Mouse (Mus musculus) cerebellum, adult 8-10 months (tissue): Measurements from ENCODE around the gene Gal.

Experiments used
- DNase-seq: peaks from one replicate; pipeline ENCODE4 v3.0.0; 2022

The Gal gene

DNA sequence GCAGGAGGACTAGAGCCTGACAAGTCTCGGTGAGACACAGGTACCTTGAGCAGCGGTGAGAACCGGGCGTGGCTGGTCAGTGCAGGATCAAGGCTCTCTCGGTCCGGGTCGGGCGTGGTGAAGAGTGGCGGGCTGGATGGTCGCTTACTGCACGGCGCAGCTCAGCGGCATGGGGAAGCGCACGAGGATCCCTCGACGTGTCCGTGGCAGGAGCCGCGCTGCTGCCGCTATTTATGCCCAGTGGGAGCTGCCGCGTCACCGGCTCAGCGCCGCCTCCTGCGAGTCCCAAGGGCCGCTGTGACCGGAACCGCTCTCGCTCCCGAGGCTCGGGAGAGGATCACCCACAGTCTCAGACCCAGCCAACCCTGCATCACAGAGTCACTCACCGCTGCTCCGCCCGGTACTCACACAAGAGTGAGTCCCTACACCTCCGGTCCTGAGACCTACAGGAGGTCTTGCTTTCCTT is at the start of gene Gal:
TSS of gene Gal (minus strand) at position 277 of the 466 bp plus-strand sequence.
- DNase-seq = no peak

DNA sequence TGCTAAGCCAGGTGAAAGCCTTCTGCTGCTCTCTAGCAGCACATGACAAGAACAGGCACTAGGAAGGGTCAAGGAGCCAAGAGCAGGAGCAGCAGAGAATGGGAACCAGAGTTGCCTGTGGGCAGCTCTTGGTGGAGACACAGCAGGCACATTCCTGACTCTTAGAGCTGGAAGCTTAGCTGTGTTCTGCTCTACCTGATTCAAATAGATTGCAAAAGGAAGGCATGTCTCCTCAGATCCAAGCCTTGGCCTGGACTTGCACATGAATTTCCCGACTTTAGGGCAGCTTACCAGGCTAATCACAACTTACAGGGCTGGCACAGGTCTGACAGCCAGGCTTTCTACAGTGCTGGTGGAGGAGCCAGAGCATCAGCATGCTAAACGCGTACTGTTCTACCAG is 45.6 kb upstream of the Gal start:
- no peak for DNase-seq

GRCm38 (mm10) chr19:3458331-3459099 is 44.2 kb upstream of the Gal start:
- DNase-seq = no peak

DNA sequence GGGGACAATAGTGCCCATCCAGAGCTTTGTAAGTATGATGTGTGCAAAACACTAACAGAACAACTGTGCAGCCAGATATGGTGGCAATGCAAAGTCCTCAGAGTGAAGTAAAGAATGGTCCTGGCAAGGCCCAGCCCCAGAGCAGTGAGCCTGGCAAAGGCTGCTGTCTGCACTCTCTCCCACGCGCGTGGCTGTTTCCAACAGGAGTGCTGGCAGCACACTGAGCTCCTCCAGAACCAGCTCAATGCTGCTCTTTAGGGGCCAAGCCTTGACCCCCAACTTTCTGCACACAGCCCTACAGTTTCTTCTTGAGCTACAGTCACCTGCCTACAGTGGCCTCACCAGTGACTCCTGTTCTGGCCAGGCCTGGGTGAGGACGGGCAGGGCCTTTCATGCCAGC is 43.4 kb upstream of the Gal start:
- no peak for DNase-seq

GRCm38 (mm10) chr19:3451649-3452048 is 37.3 kb upstream of the Gal start:
- DNase-seq = no peak

DNA sequence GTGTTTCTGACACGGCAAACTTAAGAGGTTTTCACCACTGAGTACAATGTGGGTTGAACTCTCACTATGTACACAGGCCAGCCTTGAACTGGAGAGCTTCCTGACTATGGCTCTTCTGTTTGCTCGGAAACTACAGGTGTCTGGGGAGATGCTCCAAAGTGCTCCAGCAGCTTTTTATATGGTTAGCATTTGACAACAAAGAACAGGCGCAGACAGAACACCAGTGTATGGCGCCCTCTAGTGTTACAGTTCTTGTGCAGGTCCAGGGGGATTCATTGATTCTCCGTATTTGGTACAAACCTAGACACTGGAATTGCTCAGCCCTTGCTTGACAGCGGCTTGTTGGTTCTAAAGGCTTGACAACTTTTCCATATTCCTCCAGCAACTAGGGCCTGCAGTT is 36.8 kb upstream of the Gal start:
- peak; percentile 49 for DNase-seq

- DNase-seq = no peak
Measured at GRCm38 (mm10) chr19:3450714-3451113, 36.4 kb upstream of the Gal start.

DNA sequence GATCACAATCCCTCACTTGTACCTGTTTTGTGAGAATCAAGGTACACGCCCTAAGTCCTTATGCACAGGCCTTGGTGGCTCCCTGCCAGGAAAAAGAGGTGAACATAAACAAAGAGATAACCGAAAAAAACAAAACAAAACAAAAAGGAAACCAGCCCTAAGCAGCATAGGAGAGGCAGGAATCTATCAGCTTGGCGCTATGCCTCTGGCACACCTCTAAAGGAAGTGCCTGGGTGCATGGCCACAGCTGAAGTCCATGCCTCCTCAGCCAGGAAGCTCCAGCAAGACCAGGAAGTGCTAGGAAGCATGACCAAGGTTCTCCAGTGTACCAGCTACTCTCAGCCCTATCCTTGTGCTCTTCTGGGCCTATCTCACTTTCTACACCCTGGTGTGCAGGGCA is 34.9 kb upstream of the Gal start:
- no peak for DNase-seq

DNA sequence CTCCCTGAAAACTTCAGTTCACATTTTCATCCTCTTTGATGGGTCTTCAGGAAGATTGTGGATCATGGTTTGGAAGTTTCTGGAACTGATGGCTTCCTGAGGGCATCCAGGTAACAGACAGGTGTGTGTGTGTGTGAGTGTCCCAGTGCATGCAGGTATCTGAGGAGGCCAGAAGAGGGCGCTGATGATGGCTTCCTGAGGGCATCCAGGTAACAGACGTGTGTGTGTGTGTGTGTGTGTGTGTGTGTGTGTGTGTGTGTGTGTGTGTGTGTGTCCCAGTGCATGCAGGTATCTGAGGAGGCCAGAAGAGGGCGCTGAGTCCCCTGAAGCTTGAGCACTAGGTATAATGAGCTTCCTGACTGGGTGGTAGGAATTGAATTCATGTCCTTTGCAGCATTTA is 33.0 kb upstream of the Gal start:
- no peak for DNase-seq

- no peak for DNase-seq
Measured at GRCm38 (mm10) chr19:3441092-3441491, 26.7 kb upstream of the Gal start.

DNA sequence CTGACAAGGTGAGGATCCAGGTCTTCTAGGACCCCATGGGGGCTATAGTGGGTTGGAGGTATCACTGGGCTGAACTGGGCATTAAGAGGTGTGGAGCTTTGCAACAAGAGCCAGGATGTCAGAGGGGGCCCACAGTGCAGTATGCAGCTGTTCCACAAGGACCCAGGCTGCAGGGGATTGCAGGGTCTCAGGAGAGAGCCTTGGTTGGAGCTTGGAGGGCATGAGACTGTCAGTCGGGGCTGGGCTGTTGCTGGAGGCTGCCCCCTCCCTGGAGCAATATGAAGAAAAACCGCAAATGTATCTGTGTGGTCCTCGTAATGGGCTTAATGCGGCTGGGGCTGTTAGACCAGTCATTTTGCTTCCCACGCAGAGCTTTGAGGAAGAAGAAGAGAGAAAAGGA is 26.3 kb upstream of the Gal start:
- DNase-seq = no peak

- DNase-seq = no peak
Measured at GRCm38 (mm10) chr19:3437980-3438379, 23.6 kb upstream of the Gal start.

- DNase-seq = no peak
Measured at GRCm38 (mm10) chr19:3436840-3437239, 22.5 kb upstream of the Gal start.

DNA sequence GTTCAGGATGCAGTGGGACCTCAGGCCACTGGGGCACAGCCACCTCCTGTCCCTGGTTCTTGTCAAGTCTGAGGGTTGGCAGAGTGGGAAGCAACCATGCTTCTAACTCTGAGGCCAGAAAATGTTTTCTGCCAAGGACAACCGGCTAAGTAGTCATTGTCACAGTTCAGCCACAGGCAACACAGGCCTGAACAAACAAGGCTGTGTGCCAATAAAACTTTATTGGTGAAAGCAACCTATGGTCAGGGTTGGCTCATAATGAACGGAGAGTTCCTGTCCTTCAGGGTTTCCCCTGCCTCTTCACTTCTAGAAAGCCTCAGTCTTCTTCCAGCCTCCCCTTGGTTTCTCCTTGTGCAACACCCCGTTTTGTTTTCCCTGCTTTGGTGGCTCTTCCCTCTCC is 21.5 kb upstream of the Gal start:
- no peak for DNase-seq

DNA sequence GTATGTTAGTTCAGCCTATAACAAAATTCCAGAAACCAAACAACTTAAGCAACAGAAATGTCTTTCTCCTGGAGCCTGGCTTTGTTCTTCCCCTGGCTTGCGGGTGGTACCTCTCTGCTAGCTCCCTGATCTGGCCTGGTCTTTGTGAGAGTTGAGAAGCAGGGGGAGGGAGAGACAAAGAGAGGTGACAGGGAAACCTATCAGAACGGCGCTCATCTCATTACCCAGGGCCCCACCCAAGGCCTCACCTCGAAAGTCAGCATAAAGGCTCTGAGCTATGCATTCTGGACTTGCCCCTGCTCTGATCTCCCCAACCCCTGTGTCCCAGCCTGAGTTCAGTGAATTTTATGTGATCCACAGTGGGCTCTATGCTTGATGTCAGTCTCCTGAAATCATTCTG is 20.3 kb upstream of the Gal start:
- DNase-seq = no peak

- DNase-seq = no peak
Measured at GRCm38 (mm10) chr19:3434124-3434523, 19.8 kb upstream of the Gal start.

DNA sequence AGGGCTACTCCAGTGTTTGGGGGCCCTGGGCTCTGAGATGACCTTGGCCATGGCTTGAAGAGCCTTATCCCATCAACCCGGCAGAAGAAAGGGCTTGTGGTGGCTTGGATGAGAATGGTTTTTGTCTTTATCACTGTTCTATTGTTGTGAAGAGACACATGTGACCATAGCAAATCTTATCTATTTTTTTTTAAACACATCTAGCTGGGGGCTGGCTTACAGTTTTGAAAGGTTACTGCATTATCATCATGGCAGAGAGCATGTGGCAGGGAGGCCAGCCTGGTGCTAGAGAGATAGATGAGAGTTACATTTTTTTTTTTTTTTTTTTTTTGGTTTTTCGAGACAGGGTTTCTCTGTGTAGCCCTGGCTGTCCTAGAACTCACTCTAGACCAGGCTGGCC is 17.6 kb upstream of the Gal start:
- DNase-seq = no peak

- no peak for DNase-seq
Measured at GRCm38 (mm10) chr19:3431066-3431465, 16.7 kb upstream of the Gal start.

- no peak for DNase-seq
Measured at GRCm38 (mm10) chr19:3429156-3429816, 14.9 kb upstream of the Gal start.

DNA sequence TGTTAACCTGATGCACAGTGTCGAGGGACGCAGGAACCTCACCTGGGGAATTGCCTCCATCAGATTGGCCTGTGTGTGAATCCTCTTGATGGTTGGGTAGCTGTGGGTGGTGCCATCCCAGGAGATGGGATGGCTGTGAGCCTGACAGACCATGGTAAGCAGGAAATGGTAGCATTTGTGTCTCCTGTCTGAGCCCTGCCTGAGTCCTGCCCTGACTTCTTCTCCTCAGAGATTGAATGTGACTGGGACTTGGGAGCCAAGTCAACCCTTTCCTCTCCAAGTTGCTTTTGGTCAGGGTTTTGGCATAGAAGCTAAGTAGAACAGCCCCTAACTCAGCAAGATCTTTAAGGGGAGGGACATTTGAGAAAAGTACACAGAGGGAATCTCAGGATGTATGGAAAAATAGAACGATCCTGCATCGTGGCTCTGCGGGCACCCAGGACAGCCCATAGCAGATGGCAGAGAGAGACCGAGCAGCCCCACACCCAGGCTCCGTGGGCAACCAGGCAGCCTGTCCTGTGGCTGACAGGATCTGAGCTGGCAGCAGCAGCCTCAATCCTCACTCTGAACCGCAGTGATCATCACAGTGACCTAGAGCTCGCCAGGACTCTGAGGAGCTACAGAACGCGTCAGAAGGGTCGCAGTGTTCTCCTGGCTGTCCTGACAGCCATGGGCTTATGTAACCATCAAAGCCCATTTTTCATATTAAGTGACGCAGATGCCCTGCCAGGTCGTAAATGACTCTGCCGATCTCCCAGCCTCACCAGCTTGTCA is 13.9 kb upstream of the Gal start:
- DNase-seq = no peak

DNA sequence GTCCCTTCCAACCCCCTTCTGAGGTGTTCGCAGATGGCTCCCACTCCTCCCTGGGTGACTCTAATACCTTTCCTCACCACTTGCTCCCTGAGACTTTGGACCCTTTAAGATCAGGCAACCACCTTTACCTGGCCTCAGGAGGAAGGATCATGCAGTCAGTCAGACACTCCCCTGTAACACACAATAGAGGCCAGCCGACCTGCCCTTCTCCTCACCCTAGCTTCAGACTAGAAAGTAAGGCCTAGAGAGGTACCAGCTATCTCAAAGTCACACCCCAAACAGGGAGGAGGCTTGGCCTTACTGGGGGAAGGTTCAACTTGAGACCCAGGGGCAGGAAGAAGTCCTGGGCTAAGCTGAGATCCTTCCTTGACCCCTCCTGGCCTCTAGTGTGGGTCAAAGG is 9.9 kb upstream of the Gal start:
- no peak for DNase-seq

DNA sequence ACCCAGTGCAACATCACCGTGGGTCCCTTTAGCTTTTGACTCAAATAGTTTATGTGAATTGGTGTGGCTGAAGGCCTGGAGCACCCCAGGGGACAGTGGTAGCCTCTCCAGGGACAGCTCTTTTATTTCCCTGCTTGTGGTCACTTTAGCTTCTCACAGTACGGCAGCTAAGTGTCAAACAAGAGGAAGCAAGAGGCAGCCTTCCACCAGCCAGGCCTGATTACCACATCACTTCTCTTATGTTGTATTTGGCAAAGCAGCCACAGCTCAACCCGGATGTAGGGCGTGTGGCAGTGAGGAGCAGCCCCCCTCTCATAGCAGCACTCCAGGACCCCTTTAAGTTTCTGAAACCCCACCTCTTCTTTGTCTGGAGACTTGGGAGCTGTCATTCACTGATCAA is 8.6 kb upstream of the Gal start:
- DNase-seq = no peak

GRCm38 (mm10) chr19:3422488-3422887 is 8.1 kb upstream of the Gal start:
- DNase-seq = no peak

GRCm38 (mm10) chr19:3419251-3419650 is 4.9 kb upstream of the Gal start:
- DNase-seq = no peak
